Mouse (Mus musculus) heart, embryonic 10.5 days (tissue): ENCODE results near the gene Slc2a9. TPM values are rescaled to one million over a fixed set of nuclear protein-coding genes. Genes with fewer than 3 reads are reported as not detected.

ENCODE experiments used
- DNase-seq: peaks from one replicate; pipeline ENCODE4 v3.0.0-alpha.2; 2017; ENCODE audit warnings: low spot score
- H3K27ac ChIP-seq: fragments of 300-500 bp; sonication (generic); 2 replicates; pipeline ENCODE4 v1.5.1; 2016; ENCODE audit warnings: mild to moderate bottlenecking
- H3K27me3 ChIP-seq: fragments of 300-500 bp; sonication (generic); 2 replicates; pipeline ENCODE4 v1.6.1; 2016; ENCODE audit warnings: mild to moderate bottlenecking; ENCODE audit not compliant: poor library complexity, insufficient read depth, severe bottlenecking
- H3K36me3 ChIP-seq: fragments of 300-500 bp; sonication (generic); 2 replicates; pipeline ENCODE4 v1.6.1; 2016; ENCODE audit warnings: mild to moderate bottlenecking, moderate library complexity
- H3K4me1 ChIP-seq: fragments of 300-500 bp; sonication (generic); 2 replicates; pipeline ENCODE4 v1.6.1; 2016; ENCODE audit warnings: mild to moderate bottlenecking
- H3K4me3 ChIP-seq: fragments of 300-500 bp; sonication (generic); 2 replicates; pipeline ENCODE4 v1.5.1; 2016; ENCODE audit warnings: mild to moderate bottlenecking, moderate library complexity
- H3K9me3 ChIP-seq: fragments of 300-500 bp; sonication (generic); 2 replicates; pipeline ENCODE4 v1.6.1; 2016; ENCODE audit warnings: mild to moderate bottlenecking, moderate library complexity
- WGBS: fragments of 180-500 bp; shearing (Covaris S2); methylation state at CpG from one replicate; pipeline ENCODE4 v1.1.7; 2016; 5-methylcytosine and 5-hydroxymethylcytosine counted together
- polyA plus RNA-seq: library from polyadenylated mRNA; unstranded; fragments of >200 nt; fragmentation: Nextera tagmentation; extraction: Ambion mirVana; gene quantifications from 2 replicates; pipeline ENCODE4 v1.2.1, GENCODE M21; 2016

The Slc2a9 gene
- polyA plus RNA-seq, 1 experiment from 2014 or later = 0.31 TPM

- Histone ChIP-seq H3K4me3 (no peak overlapping the region; the same call in 1 of the 2 replicates), H3K27me3 (peaks cover 16% of the 10 kb centered on the region), H3K4me1 (peaks cover 24% of the 10 kb centered on the region), H3K9me3 (no peaks in the 10 kb centered on the region), H3K27ac (no peak overlapping the region; the same call in 1 of the 2 replicates), H3K36me3 (peaks cover 3% of the 10 kb centered on the region; the same call in 1 of the 2 replicates)
- no peak for DNase-seq
- WGBS = 37% methylated on average over 4 of the region's 4 CpGs
These were observed 23.9 kb downstream of the Slc2a9 start for GRCm38 (mm10) chr5:38479027-38479426.

- Histone ChIP-seq H3K4me1 (peaks cover 24% of the 10 kb centered on the region), H3K9me3 (no peaks in the 10 kb centered on the region), H3K27ac (no peak overlapping the region), H3K36me3 (peaks cover 3% of the 10 kb centered on the region; the same call in 1 of the 2 replicates), H3K4me3 (no peak overlapping the region), H3K27me3 (peaks cover 16% of the 10 kb centered on the region)
- 74% methylated on average over 7 of the region's 7 CpGs for WGBS
- no peak for DNase-seq
These were observed 25.1 kb downstream of the Slc2a9 start for GRCm38 (mm10) chr5:38477731-38478445.

- Histone ChIP-seq H3K36me3 (peaks cover 3% of the 10 kb centered on the region; the same call in 1 of the 2 replicates), H3K9me3 (no peaks in the 10 kb centered on the region), H3K27me3 (peaks cover 16% of the 10 kb centered on the region), H3K27ac (no peak overlapping the region), H3K4me1 (peaks cover 24% of the 10 kb centered on the region), H3K4me3 (no peak overlapping the region)
- 83% methylated on average over 25 of the region's 25 CpGs for WGBS
- no peak for DNase-seq
These were observed 25.9 kb downstream of the Slc2a9 start for GRCm38 (mm10) chr5:38476861-38477565.

DNA sequence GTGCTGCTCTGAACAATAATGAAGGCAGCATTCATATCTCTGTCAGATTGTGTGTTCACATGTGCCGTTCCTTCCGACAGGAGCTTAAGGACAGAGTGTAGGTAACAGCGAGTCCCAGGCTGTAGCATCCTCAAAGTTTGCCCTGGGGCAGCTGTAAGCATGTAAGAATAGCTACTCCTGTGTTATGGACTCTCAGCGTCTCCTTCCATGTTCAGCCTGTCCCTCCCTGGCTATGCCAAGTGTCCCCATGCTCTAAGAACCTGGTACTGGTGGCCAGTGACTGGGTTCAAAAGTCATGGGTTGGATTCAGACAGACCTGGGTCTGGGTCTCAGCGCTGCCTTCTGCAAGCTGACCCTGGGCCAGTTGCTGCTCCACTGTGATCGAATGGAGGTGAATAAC lies 32.1 kb downstream of the Slc2a9 start:
- WGBS = 83% methylated on average over 6 of the region's 6 CpGs
- Histone ChIP-seq H3K27me3 (0 out of 2 replicates have a peak, but pooled peaks cover 9% of the 10 kb centered on the region), H3K27ac (no peak overlapping the region), H3K4me1 (no peaks in the 10 kb centered on the region), H3K9me3 (no peaks in the 10 kb centered on the region), H3K36me3 (peaks cover under 1% of the 10 kb centered on the region; the same call in 1 of the 2 replicates), H3K4me3 (no peak overlapping the region)
- no peak for DNase-seq

- DNase-seq = peak; percentile 93
- H3K9me3 ChIP-seq = no peaks in the 10 kb centered on the region
- no peak overlapping the region for H3K4me3 ChIP-seq
- H3K36me3 ChIP-seq = no peaks in the 10 kb centered on the region
- H3K27ac ChIP-seq = no peak overlapping the region
- 0 out of 2 replicates have a peak, but pooled peaks cover 9% of the 10 kb centered on the region for H3K27me3 ChIP-seq
- no peaks in the 10 kb centered on the region for H3K4me1 ChIP-seq
- WGBS = 21% methylated on average over 5 of the region's 5 CpGs
These were observed 32.9 kb downstream of the Slc2a9 start for GRCm38 (mm10) chr5:38469891-38470578.

- WGBS = 74% methylated on average over 5 of the region's 5 CpGs
- no peak for DNase-seq
- H3K27me3 ChIP-seq = 0 out of 2 replicates have a peak, but pooled peaks cover 9% of the 10 kb centered on the region
- no peak overlapping the region for H3K4me3 ChIP-seq
- no peaks in the 10 kb centered on the region for H3K9me3 ChIP-seq
- no peaks in the 10 kb centered on the region for H3K4me1 ChIP-seq
- H3K27ac ChIP-seq = no peak overlapping the region
- no peaks in the 10 kb centered on the region for H3K36me3 ChIP-seq
These were observed 36.3 kb downstream of the Slc2a9 start for GRCm38 (mm10) chr5:38466569-38467110.

DNA sequence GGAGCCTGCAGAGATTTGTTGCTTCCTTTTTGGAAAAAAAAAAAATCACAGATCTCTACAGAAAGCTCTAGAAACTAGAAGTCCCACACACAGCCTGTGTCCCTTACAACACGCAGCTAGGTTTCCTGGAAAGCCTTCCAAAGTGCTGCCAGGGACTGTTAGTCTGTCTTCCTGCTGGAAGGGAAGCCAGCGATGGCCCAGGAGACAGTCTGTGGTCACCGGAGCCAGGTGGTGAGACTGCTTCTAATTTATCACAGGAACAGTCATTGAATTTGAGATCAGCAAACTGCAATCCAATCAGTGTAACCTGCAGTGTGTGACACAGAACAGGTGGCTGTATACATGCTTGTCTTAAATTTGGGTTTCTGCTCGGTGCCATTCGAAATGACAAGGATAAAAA lies 41.7 kb downstream of the Slc2a9 start:
- Histone ChIP-seq H3K36me3 (no peaks in the 10 kb centered on the region), H3K9me3 (no peaks in the 10 kb centered on the region), H3K27ac (no peak overlapping the region), H3K4me3 (no peak overlapping the region), H3K4me1 (no peaks in the 10 kb centered on the region), H3K27me3 (no peaks in the 10 kb centered on the region)
- no peak for DNase-seq
- WGBS = 85% methylated on average over 5 of the region's 5 CpGs

- 87% methylated on average over 3 of the region's 3 CpGs for WGBS
These were observed 52.0 kb downstream of the Slc2a9 start for GRCm38 (mm10) chr5:38450936-38451335.

GRCm38 (mm10) chr5:38449607-38450006 lies 53.3 kb downstream of the Slc2a9 start:
- 84% methylated on average over 8 of the region's 8 CpGs for WGBS
- DNase-seq = peak; percentile 66
- Histone ChIP-seq H3K4me1 (no peaks in the 10 kb centered on the region), H3K9me3 (no peaks in the 10 kb centered on the region), H3K36me3 (no peaks in the 10 kb centered on the region), H3K27ac (no peak overlapping the region), H3K4me3 (no peak overlapping the region), H3K27me3 (no peaks in the 10 kb centered on the region)

More at GRCm38 (mm10) chr5:38450936-38451335, 52.0 kb downstream of the Slc2a9 start:
- H3K36me3 ChIP-seq = no peaks in the 10 kb centered on the region
- no peaks in the 10 kb centered on the region for H3K4me1 ChIP-seq
- H3K9me3 ChIP-seq = no peaks in the 10 kb centered on the region
- H3K27ac ChIP-seq = no peak overlapping the region
- H3K27me3 ChIP-seq = no peaks in the 10 kb centered on the region
- DNase-seq = no peak
- H3K4me3 ChIP-seq = no peak overlapping the region

- Histone ChIP-seq H3K4me1 (no peaks in the 10 kb centered on the region), H3K36me3 (no peaks in the 10 kb centered on the region), H3K4me3 (no peak overlapping the region), H3K9me3 (no peaks in the 10 kb centered on the region), H3K27me3 (no peaks in the 10 kb centered on the region), H3K27ac (no peak overlapping the region)
- WGBS = 85% methylated on average over 3 of the region's 3 CpGs
- no peak for DNase-seq
These were observed 54.8 kb downstream of the Slc2a9 start for GRCm38 (mm10) chr5:38448121-38448520.

GRCm38 (mm10) chr5:38446316-38446975 lies 56.5 kb downstream of the Slc2a9 start:
- Histone ChIP-seq H3K27ac (no peak overlapping the region), H3K9me3 (no peaks in the 10 kb centered on the region), H3K4me1 (no peaks in the 10 kb centered on the region), H3K27me3 (no peaks in the 10 kb centered on the region), H3K36me3 (no peaks in the 10 kb centered on the region), H3K4me3 (no peak overlapping the region)
- no peak for DNase-seq
- 64% methylated on average over 14 of the region's 14 CpGs for WGBS

- no peaks in the 10 kb centered on the region for H3K4me1 ChIP-seq
- 66% methylated on average over 10 of the region's 10 CpGs for WGBS
- DNase-seq = no peak
These were observed 61.7 kb downstream of the Slc2a9 start for GRCm38 (mm10) chr5:38441088-38441839.

More at GRCm38 (mm10) chr5:38441088-38441839, 61.7 kb downstream of the Slc2a9 start:
- Histone ChIP-seq H3K27me3 (no peaks in the 10 kb centered on the region), H3K4me3 (no peak overlapping the region), H3K9me3 (no peaks in the 10 kb centered on the region), H3K27ac (no peak overlapping the region), H3K36me3 (no peaks in the 10 kb centered on the region)
